Mouse (Mus musculus): ENCODE results near the gene Tfb2m.
"Not testable (repeated sequence)": the region's sequence is repeated elsewhere in the genome, so short reads cannot be mapped to it uniquely, and the experiment has no call there.

Gene Tfb2m

GRCm38 (mm10) chr1:179545768-179546550 is at the start of gene Tfb2m, which contains the start of gene Cnst:
Gene Tfb2m, minus strand, starts transcription at chr1:179546267.
Gene Cnst, plus strand, starts transcription at chr1:179546370.
- in situ Hi-C loops (cut with MboI; ENCODE audit: low pct_unique_long_range_greater_than_20kb in 1 of 2, low sequenced_read_pairs in 2 of 2, unreplicated experiment in 1 of 2), result not testable (repeated sequence)

DNA sequence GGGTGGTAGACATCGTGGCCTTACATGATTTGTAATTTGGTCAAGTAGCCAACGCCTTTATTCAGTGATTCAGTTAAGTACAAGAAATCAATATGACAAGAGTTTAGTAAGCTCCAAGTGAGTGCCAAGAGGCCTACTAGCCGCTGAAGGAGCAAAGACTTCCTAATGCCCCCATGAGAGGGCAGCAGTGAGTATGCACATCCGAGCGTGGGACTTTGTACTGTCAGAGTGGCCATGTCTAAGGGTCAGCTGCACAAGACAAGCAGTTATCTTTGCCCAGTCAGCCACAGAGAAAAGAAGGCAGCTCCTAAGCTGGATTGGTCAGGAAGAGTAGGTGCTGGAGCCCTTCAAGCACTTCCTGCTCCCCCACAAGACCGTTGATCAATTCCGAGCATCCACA is 46.9 kb upstream of the Tfb2m start:
- in situ Hi-C loops (cut with MboI; ENCODE audit: low pct_unique_long_range_greater_than_20kb in 1 of 2, low sequenced_read_pairs in 2 of 2, unreplicated experiment in 1 of 2), result no loop called here

GRCm38 (mm10) chr1:179592143-179592542 is 46.1 kb upstream of the Tfb2m start:
- in situ Hi-C loops (cut with MboI; ENCODE audit: low pct_unique_long_range_greater_than_20kb in 1 of 2, low sequenced_read_pairs in 2 of 2, unreplicated experiment in 1 of 2), result no loop called here

DNA sequence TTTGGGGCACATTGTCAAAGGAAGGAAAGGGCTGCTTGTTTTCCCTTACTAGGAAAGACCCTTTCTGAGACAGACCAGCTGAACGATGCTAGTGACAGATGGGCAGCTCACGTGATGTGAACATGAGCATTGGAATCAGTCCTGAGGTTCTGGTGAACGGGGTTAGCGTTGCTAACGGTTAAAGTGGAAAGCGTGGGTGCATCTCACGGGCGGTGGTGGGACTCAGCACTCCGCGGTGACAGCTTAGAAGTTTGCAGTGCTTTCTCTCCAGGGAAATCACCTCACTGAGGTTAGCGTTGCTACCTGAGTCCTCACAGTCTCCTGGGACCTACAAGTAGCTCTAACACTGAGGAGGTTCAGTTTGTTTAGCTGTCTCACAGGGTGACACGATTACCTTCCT is 45.6 kb upstream of the Tfb2m start:
- in situ Hi-C loops (cut with MboI; ENCODE audit: low pct_unique_long_range_greater_than_20kb in 1 of 2, low sequenced_read_pairs in 2 of 2, unreplicated experiment in 1 of 2), result no loop called here

DNA sequence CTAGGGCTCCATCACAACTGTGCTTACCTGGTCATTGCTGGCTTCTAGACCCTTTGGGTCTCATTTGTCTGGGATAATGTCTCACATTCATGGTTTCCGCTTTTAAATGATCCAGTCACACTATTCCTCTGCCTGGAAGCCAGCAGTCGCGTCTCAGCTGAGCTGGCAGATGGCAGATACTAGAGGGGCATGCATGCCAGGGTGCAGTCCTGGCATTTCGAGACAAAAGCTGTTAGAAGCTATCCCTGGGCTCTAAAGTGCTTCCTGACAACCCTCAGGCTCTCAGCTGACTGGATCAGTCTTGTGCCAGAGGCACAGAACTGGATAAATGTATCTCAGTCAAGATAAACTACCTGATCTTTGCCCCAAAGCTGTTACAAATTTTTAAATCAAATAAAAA is 42.2 kb upstream of the Tfb2m start:
- in situ Hi-C loops (cut with MboI; ENCODE audit: low pct_unique_long_range_greater_than_20kb in 1 of 2, low sequenced_read_pairs in 2 of 2, unreplicated experiment in 1 of 2), result no loop called here

DNA sequence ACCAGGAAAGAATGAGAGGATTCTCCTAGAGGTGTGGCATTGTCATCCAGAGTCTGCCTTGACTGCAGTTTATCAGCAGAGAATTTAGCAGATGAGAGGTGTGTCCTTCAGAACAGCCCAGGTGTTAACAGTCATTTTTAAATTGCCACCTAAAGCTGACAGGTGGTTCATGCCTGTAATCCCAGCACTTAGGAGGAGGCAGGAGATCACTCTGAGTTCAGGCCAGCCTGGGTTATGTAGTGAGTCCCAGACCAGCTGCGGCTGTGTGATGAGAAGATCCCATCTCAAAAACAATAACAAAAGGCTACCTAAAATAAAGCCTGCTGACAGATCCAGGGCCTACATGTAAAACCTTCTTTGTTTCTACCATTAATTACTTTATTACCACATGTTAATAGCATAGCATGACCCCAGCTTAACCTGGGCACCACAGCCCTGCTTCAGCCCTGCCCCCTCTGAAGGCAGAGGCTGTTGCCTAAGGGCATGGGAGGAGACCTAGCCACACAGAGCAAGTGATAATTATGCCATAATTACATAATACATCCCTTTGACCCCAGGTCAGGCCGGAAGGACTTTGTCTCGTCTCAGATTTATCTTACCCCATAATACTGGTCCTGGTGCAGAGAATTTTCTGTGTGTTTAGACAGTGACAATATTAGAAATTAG is 40.5 kb upstream of the Tfb2m start:
- in situ Hi-C loops (cut with MboI; ENCODE audit: low pct_unique_long_range_greater_than_20kb in 1 of 2, low sequenced_read_pairs in 2 of 2, unreplicated experiment in 1 of 2), result no loop called here

DNA sequence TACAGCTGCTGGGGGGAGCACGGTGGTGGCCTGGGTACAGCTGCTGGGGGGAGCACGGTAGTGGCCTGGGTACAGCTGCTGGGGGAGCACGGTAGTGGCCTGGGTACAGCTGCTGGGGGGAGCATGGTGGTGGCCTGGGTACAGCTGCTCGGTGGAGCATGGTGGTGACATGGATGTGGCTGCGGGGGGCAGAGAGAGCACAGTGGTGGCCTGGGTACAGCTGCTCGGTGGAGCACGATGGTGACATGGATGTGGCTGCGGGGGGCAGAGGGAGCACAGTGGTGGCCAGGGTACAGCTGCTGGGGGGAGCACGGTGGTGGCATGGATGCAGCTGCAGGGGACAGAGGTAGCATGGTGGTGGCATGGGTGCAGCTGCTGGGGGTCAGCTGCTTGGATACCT is 39.6 kb upstream of the Tfb2m start:
- in situ Hi-C loops (cut with MboI; ENCODE audit: low pct_unique_long_range_greater_than_20kb in 1 of 2, low sequenced_read_pairs in 2 of 2, unreplicated experiment in 1 of 2), result no loop called here

- in situ Hi-C loops (cut with MboI; ENCODE audit: low pct_unique_long_range_greater_than_20kb in 1 of 2, low sequenced_read_pairs in 2 of 2, unreplicated experiment in 1 of 2), result no loop called here
Measured at GRCm38 (mm10) chr1:179584220-179584619, 38.2 kb upstream of the Tfb2m start.

GRCm38 (mm10) chr1:179583090-179583489 is 37.0 kb upstream of the Tfb2m start:
- in situ Hi-C loops (cut with MboI; ENCODE audit: low pct_unique_long_range_greater_than_20kb in 1 of 2, low sequenced_read_pairs in 2 of 2, unreplicated experiment in 1 of 2), result no loop called here

- in situ Hi-C loops (cut with MboI; ENCODE audit: low pct_unique_long_range_greater_than_20kb in 1 of 2, low sequenced_read_pairs in 2 of 2, unreplicated experiment in 1 of 2), result no loop called here
Measured at GRCm38 (mm10) chr1:179582021-179582433, 36.0 kb upstream of the Tfb2m start.

- in situ Hi-C loops (cut with MboI; ENCODE audit: low pct_unique_long_range_greater_than_20kb in 1 of 2, low sequenced_read_pairs in 2 of 2, unreplicated experiment in 1 of 2), result no loop called here
Measured at GRCm38 (mm10) chr1:179581422-179581821, 35.4 kb upstream of the Tfb2m start.

DNA sequence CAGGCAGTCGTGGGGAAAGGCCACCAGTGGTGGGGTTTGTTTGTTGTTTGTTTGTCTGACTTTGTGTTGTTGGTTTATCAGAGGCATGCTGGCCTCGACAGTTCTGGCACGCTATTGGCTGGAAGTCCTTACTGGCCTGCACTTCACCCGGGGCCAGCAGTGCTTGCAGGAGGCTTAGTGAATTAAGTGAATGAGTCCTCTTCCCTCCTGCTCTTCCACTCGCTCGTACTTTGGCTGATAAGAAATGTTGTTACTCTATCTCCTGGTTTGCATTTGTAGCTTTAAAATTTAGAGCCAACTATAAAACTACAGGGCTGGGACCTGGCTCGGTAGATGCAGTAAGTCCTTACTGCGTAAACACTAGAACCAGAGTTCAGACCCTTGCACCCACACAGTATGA is 34.1 kb upstream of the Tfb2m start:
- in situ Hi-C loops (cut with MboI; ENCODE audit: low pct_unique_long_range_greater_than_20kb in 1 of 2, low sequenced_read_pairs in 2 of 2, unreplicated experiment in 1 of 2), result no loop called here

GRCm38 (mm10) chr1:179578625-179579024 is 32.6 kb upstream of the Tfb2m start:
- in situ Hi-C loops (cut with MboI; ENCODE audit: low pct_unique_long_range_greater_than_20kb in 1 of 2, low sequenced_read_pairs in 2 of 2, unreplicated experiment in 1 of 2), result no loop called here

DNA sequence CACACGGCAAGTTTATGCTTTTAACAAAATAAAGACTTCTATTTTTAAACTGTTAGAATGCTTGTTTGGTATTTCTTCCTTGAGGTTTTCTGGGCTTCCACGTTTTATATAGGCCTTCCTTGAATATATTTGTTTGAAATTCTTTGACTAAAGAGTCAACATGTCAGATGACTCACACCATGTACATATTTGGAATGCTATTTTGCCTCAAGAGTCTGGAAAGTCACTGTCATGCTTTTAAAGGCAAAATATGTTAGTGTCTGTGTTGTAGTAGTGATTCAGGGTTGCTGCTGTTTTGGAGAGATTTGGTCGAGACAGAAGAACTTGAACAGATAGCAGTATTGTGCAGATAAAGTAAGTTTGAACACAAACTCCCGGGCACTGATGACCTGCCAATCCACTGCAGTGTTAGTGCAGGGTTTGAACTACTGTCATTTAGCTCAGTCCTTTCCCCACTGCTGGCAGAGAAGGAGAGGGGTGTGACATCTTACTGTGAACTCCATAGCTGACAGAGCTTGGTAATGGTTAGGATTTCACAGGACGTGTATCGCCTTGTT is 27.7 kb upstream of the Tfb2m start:
- in situ Hi-C loops (cut with MboI; ENCODE audit: low pct_unique_long_range_greater_than_20kb in 1 of 2, low sequenced_read_pairs in 2 of 2, unreplicated experiment in 1 of 2), result no loop called here

DNA sequence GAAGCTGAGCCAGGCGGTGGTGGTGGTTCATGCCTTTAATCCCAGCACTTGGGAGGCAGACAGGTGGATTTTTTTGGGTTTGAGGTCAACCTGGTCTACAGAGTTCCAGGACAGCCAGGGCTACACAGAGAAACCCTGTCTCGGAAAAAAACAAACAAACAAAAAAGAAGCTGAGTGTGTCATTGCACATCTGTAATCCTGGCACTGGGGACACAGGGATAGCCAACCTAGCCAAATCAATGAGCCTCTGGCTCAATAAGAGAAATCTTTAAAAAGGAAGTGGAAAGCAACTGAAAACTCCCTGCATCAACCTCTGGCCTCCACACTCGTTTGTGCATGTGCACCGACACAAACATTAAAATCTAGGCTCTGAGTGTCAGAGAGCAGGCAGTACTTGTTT is 25.6 kb upstream of the Tfb2m start:
- in situ Hi-C loops (cut with MboI; ENCODE audit: low pct_unique_long_range_greater_than_20kb in 1 of 2, low sequenced_read_pairs in 2 of 2, unreplicated experiment in 1 of 2), result no loop called here

- in situ Hi-C loops (cut with MboI; ENCODE audit: low pct_unique_long_range_greater_than_20kb in 1 of 2, low sequenced_read_pairs in 2 of 2, unreplicated experiment in 1 of 2), result no loop called here
Measured at GRCm38 (mm10) chr1:179570482-179570881, 24.4 kb upstream of the Tfb2m start.

DNA sequence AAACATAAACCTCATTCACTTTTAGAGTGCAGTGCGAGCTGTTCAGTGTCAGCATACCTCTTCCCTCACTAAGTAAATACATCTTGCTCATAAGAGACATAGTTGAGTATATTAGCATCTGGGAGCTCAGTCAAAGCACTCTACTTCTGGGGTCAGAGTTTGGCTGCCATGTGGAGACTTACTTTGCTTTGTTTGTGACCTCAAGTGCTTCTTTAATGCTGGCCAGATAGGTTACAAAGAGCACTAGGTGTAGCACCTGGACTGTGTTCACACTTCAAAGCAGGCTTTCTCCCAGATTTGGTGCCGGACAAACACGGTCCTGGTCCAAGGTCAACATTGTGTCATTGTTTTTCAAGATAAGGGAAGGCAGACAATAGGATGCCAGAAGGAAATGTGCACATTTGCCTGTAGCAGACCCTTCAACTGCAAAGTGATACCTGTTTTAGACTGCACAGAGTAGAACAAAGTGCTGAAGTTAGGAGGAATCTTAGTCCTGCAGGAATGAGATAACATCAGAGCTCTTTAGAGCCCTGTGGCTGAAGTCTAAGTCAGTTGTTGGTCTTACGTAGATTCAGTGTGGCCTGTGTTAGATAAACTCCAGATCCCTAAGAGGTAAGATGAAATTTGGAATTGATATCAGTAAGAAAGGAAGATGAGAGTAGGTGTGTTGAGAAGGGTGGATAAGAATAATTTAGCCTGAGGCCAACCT is 22.8 kb upstream of the Tfb2m start:
- in situ Hi-C loops (cut with MboI; ENCODE audit: low pct_unique_long_range_greater_than_20kb in 1 of 2, low sequenced_read_pairs in 2 of 2, unreplicated experiment in 1 of 2), result no loop called here

GRCm38 (mm10) chr1:179567558-179567957 is 21.5 kb upstream of the Tfb2m start:
- in situ Hi-C loops (cut with MboI; ENCODE audit: low pct_unique_long_range_greater_than_20kb in 1 of 2, low sequenced_read_pairs in 2 of 2, unreplicated experiment in 1 of 2), result no loop called here

DNA sequence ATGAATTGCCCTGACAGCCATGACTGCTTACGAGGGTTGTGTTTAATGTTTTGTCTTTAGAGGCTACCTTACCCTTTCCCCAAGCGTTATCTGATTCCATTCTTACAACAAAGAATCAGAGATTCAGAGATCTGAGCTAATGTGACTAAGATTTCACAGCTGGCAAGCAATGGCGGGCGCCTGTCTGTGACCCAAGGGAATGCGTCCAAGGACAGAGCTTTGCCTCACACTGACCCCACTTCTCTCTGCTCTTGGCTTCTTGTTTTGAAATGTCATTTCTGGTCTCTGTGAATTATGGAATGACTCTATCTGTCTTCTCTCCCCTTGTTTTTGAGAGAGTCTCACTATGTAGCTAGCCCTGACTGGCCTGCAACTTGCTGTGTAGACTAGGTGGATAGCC is 17.9 kb upstream of the Tfb2m start:
- in situ Hi-C loops (cut with MboI; ENCODE audit: low pct_unique_long_range_greater_than_20kb in 1 of 2, low sequenced_read_pairs in 2 of 2, unreplicated experiment in 1 of 2), result no loop called here

Data from mouse embryonic stem cell (cell line).